Mouse (Mus musculus): ENCODE measurements at regions not wholly inside any gene's neighbourhood (a gene's known extent, or its start where the extent isn't known, plus 50 kb on each side); places are given as distances from the start of the nearest gene placed in this dataset.

DNA sequence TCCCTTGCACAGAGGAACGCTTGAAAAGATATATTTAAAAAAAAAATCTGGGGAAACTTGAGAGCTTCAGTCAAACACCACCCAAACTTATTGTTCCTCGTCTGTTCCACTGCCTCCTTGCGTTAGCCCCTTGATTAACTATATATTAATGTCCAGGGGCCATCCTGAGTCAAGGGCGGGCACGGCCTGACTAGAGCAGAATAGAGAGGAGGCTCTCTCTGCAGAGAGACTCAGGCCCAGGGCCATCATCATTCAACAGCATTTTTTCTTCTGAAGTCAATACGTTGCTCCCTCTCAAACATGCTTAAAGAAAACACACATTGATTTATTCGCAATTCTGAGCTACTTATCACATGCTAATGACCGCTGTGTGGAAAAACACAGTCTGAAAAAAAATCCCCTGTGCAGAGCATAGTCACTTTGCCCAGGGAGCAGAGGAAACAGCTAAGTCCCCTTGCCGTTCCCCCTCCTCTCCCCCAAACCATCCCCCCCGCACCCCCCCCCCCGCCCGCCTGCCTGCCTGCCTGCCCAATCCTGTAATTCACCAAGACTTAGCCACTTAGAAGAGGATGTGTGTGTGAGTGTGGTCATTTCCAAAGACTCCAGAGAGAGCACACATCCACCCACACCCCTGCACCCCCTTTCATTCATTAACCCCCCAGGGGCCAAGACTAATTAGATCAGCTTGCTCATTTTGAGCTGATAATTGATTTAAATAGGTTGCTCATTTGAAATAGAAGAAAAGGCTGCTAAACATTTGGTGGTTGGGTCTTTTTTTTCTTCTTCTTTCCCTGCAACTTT is 281.5 kb downstream of the Insig2 start:
- peak; percentile 1 for DNase-seq (ENCODE audit: low spot score)

- no peak for DNase-seq (ENCODE audit: low spot score)
Measured at GRCm38 (mm10) chr1:121051496-121052119, 280.8 kb downstream of the Insig2 start.

GRCm38 (mm10) chr1:121052120-121052501 is 280.3 kb downstream of the Insig2 start:
- no peak for DNase-seq (ENCODE audit: low spot score)

DNA sequence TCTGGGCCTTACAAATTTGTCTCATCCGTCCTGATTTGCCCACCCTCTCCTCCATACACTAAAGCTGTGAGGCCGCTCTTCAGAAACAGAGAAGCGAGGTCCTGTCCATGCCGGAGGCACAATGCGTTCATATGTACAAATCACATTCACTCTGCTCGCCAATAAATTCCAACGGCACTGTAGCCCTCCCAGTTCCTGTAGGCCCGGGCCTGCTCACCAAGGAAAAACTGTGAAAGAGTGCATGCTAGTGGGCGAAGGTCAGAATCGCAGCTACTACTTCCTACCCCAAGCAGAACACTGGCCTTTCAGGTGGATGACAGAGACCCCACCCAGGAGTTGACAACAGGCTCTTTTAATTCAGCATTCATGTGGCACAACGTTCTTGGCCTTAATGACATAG is 278.7 kb downstream of the Insig2 start:
- no peak for DNase-seq (ENCODE audit: low spot score)

DNA sequence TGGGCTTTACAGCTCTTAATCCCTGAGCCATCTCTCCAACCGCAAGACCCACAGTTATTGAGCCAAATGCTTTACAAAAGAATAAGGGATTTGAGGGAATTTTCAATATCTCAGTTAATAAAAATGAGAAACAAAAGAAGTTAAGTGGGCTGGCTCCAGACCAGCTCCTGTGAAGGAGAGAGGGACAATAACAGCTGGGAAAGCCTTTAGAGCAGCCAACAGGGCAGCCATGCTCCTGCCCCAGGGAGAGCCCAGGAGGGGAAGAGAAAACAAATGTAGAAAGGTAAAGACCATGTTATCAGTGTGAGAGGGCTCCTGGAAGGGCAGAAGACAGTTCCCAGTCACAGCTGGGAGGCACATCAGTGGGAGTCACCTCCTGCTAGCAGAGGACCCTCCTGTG is 257.8 kb downstream of the Insig2 start:
- no peak for DNase-seq (ENCODE audit: low spot score)

- no peak for DNase-seq (ENCODE audit: low spot score)
Measured at GRCm38 (mm10) chr1:121082839-121083238, 249.6 kb downstream of the Insig2 start.

- no peak for DNase-seq (ENCODE audit: low spot score)
Measured at GRCm38 (mm10) chr1:121085101-121085727, 247.2 kb downstream of the Insig2 start.

- no peak for DNase-seq (ENCODE audit: low spot score)
Measured at GRCm38 (mm10) chr1:121087124-121087887, 245.1 kb downstream of the Insig2 start.

- DNase-seq (ENCODE audit: low spot score): no peak
Measured at GRCm38 (mm10) chr1:121090628-121091027, 241.8 kb downstream of the Insig2 start.

- DNase-seq (ENCODE audit: low spot score): no peak
Measured at GRCm38 (mm10) chr1:121092870-121093269, 239.5 kb downstream of the Insig2 start.

GRCm38 (mm10) chr1:121096551-121097550 is 235.5 kb downstream of the Insig2 start:
- peak; percentile 35 for DNase-seq (ENCODE audit: low spot score)

DNA sequence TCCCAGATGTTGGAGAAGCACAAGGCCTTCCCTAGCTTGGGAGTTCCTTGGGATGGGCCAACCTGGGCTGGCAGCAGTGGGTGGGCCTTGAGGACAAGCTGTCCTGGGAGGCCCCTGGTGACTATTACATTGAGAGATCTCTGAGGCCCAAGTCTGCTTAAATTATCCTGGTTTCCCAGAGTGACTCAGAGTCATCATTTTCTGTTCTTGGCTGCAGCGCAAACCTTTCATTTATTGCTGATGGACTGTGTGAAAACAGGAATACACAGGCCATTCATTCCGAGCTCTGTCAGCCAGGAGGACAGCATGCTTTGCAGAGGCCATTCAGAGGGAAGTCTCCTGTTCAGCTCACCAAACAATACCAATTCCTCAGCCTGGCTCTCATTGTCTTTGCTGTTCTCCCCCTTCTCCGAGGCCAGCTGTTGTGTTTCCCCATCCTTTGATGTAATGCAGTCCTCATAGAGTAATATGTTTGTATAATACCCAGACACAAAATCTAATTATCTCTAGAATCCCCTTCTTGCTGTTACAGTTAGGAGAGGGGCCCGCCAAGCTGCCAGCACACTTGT is 220.5 kb downstream of the Insig2 start:
- no peak for DNase-seq (ENCODE audit: low spot score)

- DNase-seq (ENCODE audit: low spot score): no peak
Measured at GRCm38 (mm10) chr1:121112464-121112863, 219.9 kb downstream of the Insig2 start.

DNA sequence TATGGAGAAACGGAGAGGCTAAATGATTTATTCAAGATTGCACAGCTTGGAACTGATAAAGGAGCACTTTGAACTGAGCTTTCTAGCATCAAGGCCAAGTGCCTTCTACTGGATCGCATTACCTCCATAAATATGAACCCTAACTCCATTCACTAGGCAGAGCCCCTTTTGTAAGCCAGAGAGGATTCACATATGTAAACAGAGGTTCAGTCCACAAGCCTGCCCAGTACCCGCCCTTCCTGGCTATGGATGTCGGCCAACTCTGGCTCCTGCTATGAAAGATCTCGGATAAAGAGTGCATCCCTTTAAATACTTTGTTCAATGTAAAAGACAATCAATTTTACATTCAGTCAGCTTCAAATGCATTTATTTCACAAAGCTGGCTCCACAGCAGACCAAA is 215.8 kb downstream of the Insig2 start:
- peak; percentile 6 for DNase-seq (ENCODE audit: low spot score)

DNA sequence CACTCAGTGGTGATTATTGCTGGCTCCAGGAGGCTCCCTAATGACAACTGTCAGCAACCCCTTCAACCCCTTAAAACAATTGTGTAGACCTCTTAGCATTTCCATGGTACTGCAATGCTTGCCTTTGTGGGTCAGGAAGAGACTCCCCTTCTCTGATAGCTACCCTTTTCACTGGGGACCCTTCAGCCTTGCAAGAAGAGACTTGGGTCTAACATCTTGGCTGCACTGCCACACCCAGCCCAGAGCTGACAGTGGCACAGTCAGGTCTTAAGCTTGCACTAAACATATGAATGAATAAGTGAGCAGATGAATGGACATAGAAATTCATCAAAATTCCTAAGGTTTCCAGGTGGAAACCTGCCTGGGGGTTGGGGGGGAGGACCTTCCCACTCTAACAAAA is 209.0 kb downstream of the Insig2 start:
- no peak for DNase-seq (ENCODE audit: low spot score)

- no peak for DNase-seq (ENCODE audit: low spot score)
Measured at GRCm38 (mm10) chr1:121136284-121136683, 196.1 kb downstream of the Insig2 start.

DNA sequence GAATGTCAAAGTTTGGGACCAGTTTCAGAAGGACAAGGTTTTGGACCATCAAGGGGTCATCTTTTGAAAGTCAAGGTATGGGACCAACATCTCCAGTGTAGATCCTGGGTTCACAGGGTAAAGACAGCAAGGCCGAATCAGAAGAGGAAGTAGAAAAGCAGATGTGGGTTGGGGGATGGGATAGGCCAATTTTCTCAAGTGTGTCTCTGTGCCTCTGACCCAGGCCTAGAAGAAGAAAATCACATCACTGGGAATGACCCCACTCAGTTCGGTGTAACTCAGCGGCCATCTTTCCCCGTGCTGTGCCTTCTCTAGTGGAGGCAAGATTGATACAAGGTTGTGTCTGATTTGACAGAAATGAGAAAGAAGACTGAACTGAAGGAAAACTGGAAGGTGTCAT is 195.5 kb downstream of the Insig2 start:
- DNase-seq (ENCODE audit: low spot score): no peak

DNA sequence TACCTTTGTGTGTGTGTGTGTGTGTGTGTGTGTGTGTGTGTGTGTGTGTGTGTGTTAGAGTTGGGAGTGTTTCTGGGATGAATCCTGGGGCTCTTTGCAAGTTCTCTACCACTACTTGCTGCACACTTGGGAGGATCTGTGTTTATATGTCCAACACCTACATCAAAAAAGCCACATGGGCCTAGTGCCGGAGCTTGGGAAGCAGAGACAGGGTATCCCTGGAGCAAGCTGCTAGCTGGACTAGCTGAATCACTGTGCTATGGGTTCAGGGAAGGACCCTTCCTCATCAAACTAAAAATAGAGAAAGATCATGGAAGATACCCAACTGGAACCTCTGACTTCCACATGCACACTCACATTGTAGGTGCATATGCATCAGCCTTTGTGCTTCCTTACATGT is 187.4 kb downstream of the Insig2 start:
- DNase-seq (ENCODE audit: low spot score): no peak

- no peak for DNase-seq (ENCODE audit: low spot score)
Measured at GRCm38 (mm10) chr1:121153476-121153875, 178.9 kb downstream of the Insig2 start.

DNA sequence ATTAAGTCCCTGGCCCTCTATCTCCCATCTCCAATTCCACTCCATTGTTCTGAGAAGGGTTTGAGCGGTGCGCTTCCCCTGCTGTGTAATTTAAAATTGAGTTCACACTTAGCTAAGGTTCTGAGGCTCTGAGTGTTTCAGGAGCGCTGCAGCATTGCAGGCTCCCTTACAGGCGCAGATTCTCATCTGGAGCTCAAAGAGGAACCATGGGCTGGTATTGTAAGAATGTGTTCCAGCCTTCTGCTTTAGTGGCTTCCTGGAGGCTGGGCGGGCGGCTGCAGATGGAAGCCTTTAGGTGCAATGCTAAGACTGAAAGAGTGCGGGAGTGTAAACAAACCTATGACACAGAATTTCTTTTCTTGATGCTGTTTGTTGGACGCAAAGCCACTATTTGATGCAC is 177.8 kb downstream of the Insig2 start:
- no peak for DNase-seq (ENCODE audit: low spot score)

- no peak for DNase-seq (ENCODE audit: low spot score)
Measured at GRCm38 (mm10) chr1:121168651-121169050, 163.7 kb downstream of the Insig2 start.
